Mouse (Mus musculus): Measurements from ENCODE around the gene 3425401B19Rik.

Gene 3425401B19Rik

DNA sequence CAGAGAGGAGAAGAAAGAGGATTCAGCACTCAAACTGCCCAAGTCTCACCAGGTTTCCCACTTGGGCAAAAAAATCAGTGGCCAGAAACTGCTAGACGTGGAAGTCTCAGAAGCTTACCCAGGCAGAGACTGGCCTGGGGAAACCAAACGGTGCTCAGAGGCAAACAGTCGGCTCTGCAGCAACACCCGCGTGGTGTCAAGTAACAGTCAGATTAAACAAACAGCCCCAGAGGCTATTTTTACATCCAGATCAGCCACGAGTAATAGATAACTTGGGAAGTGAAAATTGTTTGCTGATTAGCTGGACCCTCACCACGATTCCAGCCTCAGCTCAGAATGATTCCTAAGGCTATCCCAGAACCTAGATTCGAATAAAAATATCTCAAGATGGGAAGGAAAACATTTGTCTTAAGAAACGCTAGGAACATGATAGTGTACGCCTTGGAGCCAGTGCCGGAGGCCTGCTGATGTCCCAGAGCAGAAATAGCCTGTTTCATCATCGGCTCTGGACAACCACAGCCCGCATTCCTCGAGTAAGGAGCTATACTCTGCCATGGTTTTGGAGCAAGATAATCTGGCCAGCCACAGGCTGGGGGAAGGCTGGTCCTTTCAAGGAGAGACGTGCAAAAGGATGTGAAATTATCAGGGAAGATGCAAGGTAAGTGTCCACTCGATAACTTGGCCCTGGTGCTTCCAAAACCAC is at the start of gene 3425401B19Rik:
TSS of gene 3425401B19Rik (minus strand) at position 170 of the 703 bp plus-strand sequence.
- DNase-seq = no peak

DNA sequence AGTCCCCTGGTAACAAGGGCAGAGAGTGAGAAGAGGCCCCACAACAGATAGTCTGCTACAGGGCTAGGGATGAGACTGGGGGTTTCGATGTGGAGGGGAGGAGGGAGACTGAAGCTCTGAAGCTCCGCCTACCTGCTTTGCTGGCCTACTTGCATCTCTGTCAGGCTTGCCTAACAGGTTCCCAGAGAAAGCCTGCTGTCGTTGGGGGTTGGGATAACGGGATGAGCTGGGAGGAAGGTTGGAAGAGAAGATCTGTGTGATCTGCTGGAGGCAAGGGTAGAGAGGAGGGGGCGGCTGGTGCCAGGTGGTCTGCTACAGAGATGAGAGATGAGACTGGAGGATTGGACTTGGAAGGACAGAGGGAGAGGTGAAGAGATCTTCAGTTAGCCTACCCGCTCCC is 47.9 kb upstream of the 3425401B19Rik start:
- DNase-seq = no peak

DNA sequence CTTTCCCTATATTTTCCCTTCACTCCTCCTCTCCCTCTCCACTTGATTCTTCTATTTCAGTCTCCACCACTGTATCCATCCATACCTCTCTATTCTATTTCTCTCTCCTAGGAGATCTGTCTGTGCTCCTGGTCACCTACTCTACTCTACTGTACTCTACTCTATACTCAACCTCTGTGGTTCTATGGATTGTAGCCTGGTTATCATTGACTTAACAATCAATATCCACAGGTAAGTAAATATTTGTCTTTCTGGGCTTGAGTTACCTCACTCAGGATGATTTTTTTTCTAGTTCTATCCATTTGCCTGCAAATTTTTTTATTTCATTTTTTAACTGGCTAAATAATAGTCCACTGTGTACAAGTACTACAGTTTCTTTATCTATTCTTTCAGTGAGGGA is 41.8 kb upstream of the 3425401B19Rik start:
- DNase-seq = no peak

DNA sequence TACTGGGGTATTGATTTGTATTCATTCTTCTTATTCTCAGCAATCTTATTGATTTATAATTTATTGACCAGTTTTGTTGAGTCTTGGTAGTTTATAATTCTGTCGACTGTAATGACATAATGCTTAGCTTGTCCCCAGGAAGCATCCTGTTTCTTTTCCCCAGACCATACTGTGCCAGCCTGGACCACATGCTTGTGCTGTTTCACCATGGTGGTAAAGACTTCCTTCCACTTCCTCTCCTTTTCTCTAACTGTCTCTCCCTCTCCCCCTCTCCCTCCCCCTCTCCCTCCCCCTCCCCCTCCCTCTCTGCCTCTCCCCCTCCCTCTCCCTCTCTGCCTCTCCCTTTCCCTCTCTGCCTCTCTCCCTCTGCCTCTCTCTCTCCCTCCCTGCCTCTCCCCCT is 36.4 kb upstream of the 3425401B19Rik start:
- no peak for DNase-seq

DNA sequence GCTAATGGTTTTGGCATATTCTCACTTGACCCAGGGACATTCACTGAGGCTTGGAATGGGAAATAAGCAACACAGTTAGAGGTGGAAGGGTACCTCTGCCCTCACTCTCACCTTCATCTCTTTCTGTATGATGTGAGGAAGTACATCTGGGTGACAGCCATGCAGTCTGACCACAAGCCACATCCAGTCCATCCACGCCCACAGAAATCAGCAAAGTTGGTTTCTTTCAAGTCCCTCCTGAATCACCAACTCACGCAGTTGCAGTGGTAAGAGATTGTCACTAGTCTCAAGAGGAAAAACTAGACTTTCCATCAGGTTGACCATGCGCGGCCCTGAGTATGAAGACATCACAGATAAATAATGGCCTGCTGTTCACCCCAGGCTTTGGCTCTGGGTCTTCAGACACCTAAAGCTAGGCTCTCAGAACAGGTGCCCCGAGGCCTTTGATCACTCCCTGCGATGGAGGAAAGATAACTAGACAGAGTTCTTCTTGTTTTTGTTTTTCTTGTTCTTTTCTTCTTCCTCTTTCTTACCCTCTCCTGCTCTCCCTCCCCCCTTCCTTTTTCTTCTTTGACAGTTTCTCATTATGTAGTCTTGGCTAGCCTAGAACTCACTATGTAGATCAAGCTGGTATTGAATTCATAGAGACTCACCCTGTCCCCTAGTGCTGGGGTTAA is 31.8 kb upstream of the 3425401B19Rik start:
- no peak for DNase-seq

DNA sequence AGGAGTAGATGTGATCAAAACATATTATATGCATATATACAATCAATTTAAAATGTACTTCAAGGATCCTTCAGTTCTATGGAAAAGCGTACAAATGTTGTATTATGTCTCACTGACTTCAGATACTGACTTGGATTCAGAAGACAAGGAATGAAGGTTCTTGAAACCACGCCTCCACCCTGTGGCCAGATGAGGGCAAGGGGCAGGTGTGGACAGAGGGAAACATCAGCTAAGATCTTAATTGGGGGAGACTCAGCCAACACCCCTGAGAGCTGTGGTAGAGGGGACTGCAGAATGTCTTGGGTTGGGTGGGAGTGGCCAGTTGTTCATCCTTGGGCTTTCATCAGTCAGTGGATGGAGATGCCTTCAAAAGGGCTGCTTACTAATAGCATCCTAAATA is 30.4 kb upstream of the 3425401B19Rik start:
- no peak for DNase-seq

DNA sequence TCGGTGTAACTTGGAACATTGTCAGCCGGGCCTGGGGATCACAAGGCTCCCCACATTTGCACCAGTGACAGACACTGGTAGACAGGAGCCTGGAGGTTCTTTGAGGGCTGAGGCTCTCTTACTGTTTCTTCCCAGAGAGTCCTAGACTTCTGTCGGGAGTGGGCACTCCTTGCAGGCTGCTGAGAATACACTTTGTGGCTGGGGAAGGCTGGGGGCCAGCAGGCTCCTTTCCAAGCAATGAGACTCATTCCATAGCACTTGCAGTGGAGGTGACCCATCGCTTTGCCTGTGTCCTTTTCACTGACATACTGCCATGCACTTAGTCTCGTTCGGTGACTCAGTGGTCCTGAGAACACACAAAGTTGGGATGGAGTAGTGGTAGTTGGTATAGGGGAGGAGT is 30.0 kb upstream of the 3425401B19Rik start:
- no peak for DNase-seq

DNA sequence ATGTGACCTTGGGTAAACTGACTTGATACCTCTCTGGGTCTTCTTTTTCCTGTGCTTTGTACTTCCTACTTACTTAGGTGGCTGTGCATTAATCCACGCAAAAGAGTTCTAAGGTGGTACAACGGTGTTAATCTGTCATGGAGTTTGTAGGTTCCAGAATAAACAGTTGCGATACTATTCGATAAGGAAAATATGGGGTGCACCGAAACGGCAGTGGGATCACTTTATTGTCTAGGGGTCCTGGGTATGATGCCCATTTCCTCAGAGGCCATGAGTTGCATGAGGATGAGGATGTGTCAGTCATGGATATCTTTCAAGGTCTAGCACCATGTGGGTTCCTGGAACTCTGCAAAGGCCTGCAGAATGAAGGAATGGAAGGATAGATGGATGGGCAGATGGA is 24.8 kb upstream of the 3425401B19Rik start:
- DNase-seq = no peak

DNA sequence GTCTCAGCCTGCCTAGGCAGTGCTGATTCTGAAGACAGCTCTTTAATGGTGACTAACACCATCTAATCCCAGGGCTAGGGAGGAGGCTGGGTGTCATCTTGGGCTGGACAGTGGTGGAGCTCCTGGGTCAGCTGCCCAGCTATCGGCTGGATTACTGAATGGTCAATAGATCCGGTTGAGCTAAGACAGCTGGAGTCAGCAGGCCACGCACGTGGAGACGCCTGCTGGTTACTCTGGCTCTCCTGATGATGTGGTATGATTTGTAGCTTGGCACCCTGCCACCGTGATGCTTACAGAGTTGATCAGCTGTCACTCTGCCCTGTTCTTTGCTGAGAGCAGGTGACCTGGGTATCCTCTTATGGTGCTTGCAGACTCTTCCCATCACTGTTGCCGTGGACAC is 23.7 kb upstream of the 3425401B19Rik start:
- no peak for DNase-seq

DNA sequence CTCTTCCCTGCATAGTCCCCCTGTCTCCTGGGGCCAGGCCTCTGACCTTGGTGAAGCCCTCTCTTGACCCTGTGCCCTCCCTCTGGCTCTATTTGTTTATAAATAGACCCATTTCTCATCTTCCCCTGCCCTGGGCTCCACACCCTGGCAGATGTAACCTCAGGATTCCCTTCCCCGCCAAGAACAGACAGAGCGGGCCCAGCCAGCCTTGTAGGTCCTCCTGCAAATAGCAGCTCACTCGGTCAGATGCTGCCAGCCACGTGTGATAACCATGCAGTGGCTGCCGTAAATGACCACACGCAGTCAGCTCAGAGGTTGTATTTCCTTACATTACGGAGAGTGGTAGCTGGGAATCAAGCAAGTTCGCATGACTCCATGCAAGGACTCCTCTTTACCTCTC is 22.8 kb upstream of the 3425401B19Rik start:
- no peak for DNase-seq

DNA sequence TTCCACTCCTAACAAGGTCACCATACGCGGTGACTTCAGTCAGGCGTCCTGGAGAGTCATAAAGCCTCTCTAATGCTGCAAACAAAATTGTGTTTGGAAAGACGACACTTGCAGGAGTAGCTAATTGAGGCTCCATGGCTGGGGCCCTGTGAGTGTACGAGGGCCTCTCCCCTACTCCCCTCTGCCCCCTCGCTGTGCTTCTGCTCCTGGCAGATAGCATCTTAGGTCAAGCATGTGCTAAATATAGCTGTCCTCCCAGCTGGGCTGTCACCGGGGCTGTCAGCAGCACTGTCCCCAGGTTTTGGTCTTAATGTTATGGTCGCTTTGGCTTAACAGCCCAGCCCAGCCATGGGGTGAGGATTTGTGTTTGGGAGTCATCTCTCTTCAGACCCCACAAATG is 15.9 kb upstream of the 3425401B19Rik start:
- no peak for DNase-seq

DNA sequence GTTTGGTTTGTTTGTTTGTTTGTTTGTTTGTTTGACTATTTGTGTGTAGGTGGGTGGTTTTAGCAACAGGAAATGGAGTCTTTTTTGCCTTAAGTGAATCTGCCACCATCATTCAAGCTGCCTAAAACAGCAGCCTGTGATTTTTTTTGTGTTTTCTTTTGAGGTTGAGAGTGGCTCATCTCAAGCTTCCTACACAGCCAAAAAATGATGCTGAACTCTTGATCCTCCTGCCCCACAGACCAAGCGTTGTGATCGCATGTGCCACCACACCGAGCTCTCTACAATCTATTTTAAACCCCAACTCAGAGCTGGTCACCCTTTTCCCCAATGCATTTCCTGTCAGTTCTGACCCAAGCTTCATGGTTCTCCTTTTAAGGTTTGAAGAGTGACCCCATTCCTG is 13.5 kb upstream of the 3425401B19Rik start:
- no peak for DNase-seq

DNA sequence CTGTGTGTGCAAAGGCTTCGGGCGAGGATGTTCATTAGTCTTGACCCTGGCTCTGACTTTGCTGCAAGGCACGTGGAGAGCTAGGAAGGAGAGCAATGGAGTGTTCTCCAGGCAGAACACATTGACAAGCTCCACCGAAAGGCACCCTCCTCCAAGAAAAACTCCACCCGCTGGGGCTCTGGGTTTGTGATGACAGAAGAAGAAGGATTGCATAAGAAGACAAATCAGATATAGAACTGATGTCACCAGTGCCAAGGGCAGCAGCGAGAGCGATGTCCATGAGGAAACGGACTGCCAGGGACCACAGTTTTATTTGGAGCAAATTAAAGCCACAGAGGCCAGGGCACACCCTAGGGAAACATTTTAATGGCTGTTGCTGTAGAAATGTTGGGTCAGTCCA is 12.7 kb upstream of the 3425401B19Rik start:
- DNase-seq = no peak

DNA sequence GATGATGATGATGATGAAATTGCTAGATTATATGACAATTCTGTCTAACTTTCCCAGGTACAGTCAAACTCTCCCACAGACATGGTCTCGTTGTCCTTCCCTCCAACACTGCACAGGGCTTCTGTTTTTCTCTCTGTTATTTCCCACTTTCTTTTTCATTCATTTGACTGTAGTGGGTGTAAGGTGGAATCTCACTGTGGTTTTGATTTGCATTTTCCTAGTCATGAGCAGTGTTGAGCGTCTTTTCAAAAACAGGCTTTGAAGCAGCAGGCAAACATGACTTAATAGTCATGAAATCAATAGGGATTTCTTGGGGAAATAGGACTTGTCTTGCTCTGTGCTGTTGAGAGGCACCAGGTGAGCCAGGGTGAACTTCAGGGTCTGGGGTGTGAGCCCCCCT is 11.3 kb upstream of the 3425401B19Rik start:
- DNase-seq = no peak

DNA sequence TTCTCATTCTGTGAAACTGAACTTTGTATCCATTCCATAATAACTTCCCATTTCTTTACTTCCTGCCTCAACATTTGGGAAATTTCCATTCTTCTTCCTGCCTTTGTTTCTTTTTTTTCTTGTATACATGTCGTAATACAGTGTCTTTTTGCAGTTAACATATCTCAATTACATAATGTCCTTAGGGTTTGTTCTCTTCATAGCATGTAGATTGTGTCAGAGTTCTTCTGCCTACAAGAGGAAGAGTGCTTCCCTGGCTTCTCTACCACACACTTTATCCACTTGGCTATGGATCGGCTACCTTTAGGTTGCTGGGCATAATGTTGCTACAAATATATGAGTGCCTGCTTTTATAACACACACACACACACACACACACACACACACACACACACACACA is 10.8 kb upstream of the 3425401B19Rik start:
- DNase-seq = no peak

DNA sequence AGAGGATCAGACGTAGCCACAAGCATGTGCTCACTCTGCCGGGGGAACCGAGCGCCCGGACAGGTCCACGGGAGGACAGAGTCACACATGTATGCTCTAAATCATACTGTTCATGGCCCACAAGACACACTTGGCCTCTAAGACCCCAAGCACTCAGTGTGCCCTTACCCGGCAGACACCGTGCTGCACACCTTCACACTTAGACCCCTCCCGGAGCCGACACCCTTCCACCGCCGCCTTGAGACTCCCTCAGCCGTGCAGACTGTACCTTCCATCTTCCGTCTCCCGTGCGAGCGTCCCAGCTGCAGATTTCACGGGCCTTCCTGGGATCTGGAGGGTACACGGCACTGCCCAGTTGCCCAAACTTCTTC is 373 bp downstream of the 3425401B19Rik start:
- DNase-seq = no peak

DNA sequence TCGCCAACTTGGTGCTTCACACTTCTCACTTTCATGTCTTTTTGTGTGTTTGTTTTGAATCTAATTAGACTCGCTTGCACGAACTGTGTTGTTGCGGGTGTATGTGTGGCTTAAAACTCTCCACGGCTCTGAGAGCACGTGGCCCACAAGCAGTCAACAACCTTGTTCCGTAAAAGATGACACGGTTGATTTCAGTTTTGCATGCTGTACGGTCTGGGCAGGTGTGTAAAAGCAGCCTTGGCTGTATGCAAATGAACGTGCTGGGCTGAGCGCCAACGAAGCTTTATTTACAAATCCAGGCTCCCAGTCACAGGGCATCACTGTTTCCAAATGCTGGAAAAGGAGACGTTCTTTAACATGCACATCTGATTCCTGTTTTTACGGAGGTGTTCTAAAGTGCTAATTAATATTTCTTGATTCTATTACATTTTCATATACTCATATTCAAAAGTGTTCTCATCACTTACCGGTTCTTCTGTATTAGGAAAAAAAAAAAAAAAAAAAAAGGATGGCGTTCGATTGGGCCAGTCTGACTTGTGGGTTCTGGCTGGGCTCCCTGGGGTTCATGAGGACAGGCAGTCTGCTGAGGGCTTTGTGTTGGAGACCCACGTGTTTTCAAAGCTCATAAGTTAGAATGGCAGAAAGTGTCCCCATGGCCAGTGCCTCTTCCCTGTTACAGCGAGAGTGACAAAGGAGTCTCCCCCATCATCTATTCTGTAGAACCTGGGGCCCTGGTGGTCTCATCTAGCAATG is 935 bp downstream of the 3425401B19Rik start:
- DNase-seq = no peak

DNA sequence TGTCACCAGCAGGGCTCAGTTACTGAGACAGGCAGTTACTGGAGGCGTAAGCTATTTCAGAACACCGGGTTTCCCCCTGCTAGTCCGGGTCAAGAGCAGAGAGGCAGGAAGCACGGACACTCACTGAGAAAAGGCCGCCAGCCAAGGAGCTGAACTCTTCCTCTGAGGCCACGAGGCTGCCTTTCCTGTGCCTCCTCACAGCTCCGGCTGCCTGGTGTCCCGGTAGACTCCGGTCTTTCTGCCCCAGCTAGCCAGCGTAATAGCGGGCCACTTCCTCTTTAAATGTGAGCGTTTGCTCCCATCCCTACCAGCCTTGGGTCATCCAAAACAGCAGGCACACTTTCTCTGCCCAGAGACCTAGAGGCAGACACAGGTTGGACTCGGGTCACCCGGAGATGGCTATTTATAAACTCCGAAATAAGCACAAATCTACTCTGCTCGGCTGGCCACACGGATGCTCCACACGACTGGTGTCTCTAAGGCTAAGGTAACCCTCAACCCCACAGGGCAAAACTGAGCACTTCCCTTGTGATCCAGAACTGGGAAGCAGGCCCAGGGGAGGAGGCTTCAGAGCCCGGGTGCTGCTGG is 1.7 kb downstream of the 3425401B19Rik start:
- no peak for DNase-seq

DNA sequence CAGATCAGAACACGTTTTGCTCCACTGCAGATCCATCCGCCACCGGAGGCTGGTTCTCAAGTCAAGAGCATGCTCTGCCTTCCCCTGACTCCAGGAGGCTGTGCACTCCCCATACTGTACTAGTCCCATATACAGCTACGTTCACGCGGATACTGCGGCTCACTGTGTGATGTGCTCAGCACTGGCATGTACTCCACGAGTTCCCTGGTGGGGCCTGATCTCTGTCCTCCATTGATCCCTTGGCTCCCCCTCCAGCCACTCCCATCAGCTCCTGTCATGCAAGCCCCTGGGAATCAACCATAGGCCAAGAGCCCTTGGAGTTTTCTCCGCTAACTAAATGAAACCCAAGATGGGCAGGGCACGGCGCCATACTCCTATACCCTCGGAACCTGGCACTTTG is 2.6 kb downstream of the 3425401B19Rik start:
- DNase-seq = no peak

DNA sequence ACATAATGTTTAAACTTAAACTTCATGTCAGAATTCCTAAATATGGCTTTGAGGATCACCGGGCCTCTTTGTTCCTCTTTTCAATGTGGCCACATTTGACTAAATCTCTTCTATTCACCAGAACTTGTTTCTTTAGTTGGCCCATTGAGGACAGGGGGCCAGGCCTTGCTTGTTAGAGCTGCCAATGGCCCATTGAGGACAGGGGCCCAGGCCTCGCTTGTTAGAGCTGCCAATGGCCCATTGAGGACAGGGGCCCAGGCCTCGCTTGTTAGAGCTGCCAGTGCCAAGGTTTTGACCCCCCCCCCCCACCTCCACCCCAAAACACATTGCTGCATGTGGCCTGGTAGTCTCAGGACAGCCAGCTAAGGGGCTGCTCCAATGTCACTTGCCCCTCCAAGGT is 3.5 kb downstream of the 3425401B19Rik start:
- DNase-seq = no peak

DNA sequence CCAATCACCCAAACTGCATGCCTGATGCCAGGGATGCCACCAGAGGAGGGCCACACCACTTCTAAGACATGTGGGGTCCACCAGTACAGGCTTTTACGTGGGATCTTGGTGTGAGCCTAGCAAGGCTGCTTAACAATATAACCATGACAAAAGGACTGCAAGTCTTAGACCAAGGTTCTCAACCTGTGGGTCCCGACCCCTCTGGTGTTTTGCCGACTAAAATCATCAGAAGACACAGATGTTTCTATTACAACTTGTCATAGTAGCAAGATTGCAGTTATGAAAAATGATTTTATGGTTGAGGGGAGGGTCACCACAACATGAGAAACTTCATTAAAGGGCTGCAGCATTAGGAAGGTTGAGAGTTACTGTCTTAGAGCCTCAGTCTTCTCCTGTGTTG is 6.5 kb downstream of the 3425401B19Rik start:
- no peak for DNase-seq

DNA sequence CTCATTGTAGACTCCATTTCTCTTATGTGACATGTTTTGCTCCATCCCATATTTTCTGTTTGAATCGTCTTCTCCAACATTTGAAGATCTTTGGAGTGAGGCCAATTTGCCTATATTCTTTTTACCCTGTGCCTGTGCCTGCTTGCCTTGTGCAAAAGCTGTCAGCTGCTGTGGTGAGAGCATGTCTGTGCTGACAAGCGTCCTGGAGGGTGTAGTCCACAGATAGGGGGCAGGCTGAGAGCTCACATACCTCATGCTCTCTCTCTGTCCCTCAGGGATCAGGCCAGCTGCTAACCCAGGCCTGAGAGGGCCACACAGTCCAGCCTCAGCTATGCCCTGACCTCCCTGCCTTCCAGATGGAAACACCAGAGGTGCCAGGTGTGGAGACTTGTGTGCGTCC is 11.9 kb downstream of the 3425401B19Rik start:
- DNase-seq = no peak

DNA sequence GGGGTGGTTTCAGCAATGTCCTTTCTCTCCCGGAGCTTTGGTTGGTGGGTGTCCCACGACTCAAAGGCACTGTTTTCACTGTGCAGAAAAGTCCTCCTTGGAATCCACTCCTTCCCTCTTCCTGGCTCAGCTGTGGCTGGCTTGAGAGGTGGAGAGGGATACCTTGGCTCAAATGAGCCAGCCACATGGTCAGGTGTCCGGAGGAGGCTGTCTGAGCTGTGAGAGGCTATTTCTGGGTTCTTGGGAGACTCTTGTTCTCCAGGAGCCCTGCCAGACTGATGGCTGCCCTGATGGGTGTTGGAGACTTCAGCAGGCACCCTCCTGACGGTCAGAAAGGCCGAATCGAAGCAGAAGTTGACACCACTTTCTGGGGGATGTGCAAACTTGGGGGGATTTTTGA is 22.0 kb downstream of the 3425401B19Rik start:
- DNase-seq = no peak

DNA sequence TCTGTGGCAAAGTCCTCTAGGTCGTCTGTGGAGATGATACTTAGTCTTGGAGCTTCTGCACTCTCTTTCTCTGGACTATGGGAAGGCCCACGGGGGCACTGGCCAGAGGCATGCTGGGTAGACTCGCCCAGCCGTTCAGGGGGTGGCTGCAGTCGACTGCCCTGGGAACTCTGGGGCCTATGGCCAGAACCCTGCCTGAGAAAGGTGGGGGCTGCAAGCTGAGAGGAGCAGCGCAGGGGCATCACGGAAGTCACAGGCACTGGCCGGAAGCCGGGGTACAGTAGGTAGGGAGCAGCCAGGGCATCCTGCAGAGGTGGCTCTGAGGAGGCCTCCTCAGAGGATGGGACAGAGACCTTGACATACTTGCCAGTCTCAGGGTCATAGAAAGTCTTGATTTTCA is 25.3 kb downstream of the 3425401B19Rik start:
- no peak for DNase-seq

Data from thymus, postnatal 4 days (tissue).